Mouse (Mus musculus): ENCODE results near the gene Pde4dip. TPM values are rescaled to one million over a fixed set of nuclear protein-coding genes. Genes with fewer than 3 reads are reported as not detected.

Gene Pde4dip
- total RNA-seq, 2 experiments from 2014 or later: 1,278 to 1,422 TPM

DNA sequence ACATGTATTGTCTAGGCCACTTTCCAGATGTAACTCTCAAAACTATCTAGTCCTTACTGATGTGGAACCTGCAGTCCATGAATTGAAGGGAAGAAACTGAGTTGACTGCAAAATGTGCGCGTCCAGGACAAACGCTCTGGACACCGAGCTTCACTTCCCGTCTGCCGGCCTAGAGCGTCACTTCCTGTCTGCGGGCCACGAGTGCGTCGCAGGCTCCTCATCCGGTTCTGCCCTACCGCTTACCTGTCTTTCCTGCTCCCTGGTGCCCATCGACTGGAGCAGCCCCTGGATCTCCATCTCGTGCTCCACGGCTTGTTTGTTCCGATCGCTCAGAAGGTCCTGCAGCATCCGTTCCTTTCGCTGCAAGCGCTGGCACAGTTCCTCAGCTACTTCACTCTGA lies 136.9 kb downstream of the Pde4dip start:
- no peak for DNase-seq

DNA sequence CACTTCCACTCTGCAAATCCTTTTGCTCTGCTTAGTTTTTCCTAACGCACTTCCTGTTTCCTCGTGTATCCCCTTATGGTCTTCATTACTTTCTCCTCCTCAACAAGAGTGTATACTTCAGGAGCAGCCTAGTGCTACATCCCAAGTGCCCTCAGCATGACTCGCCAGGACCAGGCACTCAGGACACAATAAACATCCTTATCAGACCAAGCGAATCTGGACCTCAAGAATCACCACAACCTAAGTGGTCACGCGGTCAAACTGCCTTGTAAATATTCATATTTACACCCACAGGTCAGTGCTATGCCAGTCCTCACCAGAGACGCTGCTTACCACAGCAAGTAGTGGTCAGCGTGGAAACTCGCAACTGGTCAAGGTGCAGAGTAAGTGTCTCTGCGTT lies 139.7 kb downstream of the Pde4dip start:
- no peak for DNase-seq

- no peak for DNase-seq
These were observed 145.7 kb downstream of the Pde4dip start for GRCm38 (mm10) chr3:97742841-97743240.

- DNase-seq: no peak
These were observed 152.9 kb downstream of the Pde4dip start for GRCm38 (mm10) chr3:97735575-97735974.

DNA sequence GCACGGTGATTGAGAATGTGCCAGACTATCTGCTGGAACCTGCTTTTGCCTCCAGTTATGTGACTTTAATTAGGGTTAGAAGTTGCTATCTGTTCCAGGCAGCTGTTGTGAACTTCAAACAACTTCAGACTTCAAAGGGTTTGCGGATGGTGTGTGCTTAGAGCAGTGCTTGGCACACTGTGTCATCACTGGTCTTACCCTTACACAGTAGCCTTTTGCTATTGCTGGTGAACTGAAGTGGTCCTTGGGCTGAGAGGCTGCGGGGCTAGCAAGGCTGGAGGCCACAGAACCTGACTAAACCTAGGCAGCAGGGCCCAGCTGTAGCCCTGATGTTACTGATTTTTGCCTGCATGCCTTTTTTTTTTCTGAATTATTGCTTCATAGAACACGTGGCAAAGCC lies 154.2 kb downstream of the Pde4dip start:
- DNase-seq: no peak

GRCm38 (mm10) chr3:97732622-97733021 lies 155.9 kb downstream of the Pde4dip start:
- DNase-seq: no peak

GRCm38 (mm10) chr3:97730624-97731023 lies 157.9 kb downstream of the Pde4dip start:
- no peak for DNase-seq

- DNase-seq: peak; percentile 62
These were observed 158.4 kb downstream of the Pde4dip start for GRCm38 (mm10) chr3:97730131-97730530.

GRCm38 (mm10) chr3:97727801-97728200 lies 160.7 kb downstream of the Pde4dip start:
- DNase-seq: no peak

DNA sequence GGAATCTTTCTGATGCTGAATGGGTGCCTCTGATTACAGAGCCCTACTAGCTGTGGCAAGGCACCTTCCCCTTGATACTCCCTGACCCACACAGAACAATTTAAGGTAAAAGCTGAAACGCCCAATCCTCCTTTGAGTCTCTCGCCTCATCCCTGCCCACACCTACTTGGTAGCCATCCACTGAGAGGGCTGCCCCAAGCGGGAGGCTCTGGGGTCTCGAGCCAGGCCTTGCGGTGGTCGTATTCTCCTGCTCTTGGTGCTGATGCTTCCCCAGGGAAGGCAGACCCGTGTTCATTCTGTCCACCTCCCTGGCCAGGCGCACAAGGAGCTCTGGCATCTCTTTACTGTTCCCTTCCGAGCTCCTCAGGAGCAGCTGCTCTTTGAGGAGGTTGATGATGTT lies 169.4 kb downstream of the Pde4dip start:
- no peak for DNase-seq

- no peak for DNase-seq
These were observed 172.6 kb downstream of the Pde4dip start for GRCm38 (mm10) chr3:97715922-97716321.

- DNase-seq: no peak
These were observed 177.6 kb downstream of the Pde4dip start for GRCm38 (mm10) chr3:97710881-97711280.

GRCm38 (mm10) chr3:97710134-97710533 lies 178.4 kb downstream of the Pde4dip start:
- no peak for DNase-seq

DNA sequence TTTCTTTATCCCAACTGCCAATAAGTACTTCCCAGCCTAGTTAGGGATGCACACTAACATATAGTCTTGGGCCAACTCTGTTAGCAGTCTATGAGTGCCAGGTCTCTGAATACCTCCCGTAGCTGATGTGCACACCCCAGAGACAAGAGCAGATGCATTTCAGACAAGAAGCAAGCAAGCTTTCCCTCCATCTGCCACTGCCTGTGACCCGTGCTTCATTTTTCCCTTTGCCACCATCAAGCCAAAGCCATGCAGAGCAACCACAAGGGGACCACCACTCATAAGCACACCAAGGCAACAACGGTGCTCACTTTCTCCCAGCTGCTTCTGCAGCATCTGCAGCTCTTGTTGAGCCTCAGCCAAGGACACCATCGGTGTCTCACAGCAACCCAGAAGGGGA lies 181.9 kb downstream of the Pde4dip start:
- no peak for DNase-seq

DNA sequence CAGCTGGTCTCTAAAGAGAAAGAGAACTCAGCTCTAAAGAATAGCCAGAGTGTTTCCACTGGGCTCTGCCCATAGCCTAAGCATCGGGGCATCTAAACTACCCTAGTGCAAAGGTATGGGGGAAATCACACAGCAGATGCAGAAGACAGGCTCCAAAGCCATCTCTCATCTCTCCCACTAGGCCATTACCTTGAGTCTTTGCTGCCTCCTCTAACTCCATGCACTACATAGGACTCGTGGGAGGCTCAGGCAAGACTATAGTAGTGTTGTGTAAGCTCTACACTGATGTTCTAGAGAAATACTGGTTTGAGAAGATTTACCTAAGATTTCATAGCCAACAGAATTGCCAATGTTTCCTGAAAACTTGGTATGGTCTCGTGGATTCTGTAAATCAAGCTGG lies 183.0 kb downstream of the Pde4dip start:
- DNase-seq: no peak

- no peak for DNase-seq
These were observed 185.9 kb downstream of the Pde4dip start for GRCm38 (mm10) chr3:97702448-97703080.

- no peak for DNase-seq
These were observed 187.3 kb downstream of the Pde4dip start for GRCm38 (mm10) chr3:97701198-97701597.

DNA sequence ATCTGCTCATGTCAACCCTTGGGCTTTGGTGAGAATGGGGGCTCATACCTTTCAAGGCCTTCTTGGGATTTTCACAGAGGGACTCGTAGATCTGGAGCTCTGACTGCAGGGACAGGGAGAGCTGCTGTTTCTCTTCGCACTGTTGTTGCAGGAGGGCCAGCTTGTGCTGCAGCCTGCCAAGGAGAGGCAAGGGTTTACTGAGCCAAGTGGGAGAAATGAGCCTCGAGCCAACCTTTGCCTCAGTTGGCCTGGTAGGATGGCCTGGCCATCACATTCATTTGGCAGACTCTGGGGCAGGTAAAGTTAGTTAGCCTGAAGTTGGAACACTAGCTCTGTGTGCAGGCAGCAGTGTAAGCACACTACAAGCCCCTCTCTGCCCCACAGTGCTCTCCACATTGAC lies 189.4 kb downstream of the Pde4dip start:
- no peak for DNase-seq

DNA sequence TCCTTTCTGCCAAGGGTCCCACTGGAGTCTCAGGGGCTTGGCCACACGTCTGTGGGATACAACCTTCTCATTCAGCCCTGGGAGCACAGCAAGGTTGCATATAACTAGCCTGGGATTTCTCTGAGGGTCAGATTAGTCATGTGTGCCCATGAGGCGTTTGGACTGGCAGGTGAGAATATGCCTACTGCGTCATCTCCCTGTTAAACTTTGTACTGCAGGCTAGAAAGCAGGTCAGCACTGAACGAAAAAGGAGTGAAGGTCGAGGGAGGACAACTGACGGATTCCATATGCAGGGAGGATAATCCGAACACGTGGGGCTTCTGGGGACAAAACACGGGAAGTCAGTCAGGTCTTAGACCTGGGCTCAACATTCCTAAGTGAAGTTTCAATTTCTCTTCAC lies 191.2 kb downstream of the Pde4dip start:
- DNase-seq: no peak

GRCm38 (mm10) chr3:97696866-97697265 lies 191.6 kb downstream of the Pde4dip start:
- no peak for DNase-seq

DNA sequence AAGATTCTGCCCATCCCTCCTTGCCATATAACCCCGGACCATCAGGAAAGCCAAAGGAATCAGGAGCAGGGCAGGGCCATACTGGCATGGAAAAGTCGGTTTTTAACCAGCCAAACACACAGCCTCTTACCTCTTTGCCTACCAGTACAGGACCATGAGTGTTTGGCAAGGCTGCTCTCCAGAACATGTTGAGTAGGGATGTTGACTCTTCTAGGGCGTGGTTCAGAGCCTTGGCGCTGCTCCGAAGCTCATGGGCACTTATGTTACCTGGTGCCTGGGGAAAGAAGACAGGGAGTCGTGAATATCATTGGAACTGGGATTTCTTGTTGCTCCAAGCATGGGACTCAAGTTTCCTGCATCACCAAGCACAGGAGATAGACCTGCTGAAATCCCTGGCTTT lies 194.7 kb downstream of the Pde4dip start:
- no peak for DNase-seq

GRCm38 (mm10) chr3:97691443-97692017 lies 197.0 kb downstream of the Pde4dip start:
- DNase-seq: no peak

GRCm38 (mm10) chr3:97690590-97690989 lies 197.9 kb downstream of the Pde4dip start:
- no peak for DNase-seq

- no peak for DNase-seq
These were observed 199.2 kb downstream of the Pde4dip start for GRCm38 (mm10) chr3:97689289-97689688.

Data from gastrocnemius, postnatal 10 days (tissue).